Mouse (Mus musculus) stomach, postnatal 0 days (tissue): Measurements from ENCODE around the gene Mgmt.

ENCODE experiments used
- CTCF ChIP-seq: IDR thresholded peaks from 2 replicates; pipeline ENCODE4 v1.5.1; 2016; ENCODE audit warnings: antibody characterized with exemption, low read depth, mild to moderate bottlenecking, moderate library complexity
- EP300 ChIP-seq: optimal IDR thresholded peaks from 2 replicates; pipeline ENCODE3; 2016; ENCODE audit warnings: antibody characterized with exemption

DNA sequence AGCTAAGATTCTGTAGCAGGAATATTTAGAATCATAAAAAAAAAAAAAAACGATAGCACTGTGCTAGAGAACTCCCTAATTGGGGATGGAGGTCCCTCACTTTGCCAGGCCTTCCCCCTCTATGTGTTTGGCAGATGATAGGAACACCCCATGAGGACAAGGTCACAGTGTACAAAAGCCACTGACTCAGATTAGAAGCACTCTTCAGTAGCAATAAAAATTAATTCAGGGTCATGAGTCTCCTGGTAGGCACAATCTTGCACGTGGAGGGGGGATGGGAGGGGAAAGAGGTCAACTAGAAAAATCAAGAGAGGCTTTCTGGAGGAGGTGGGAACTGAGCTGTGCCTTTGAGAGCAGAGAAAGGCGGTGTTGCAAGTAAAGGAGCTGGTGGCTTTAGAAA lies 247.0 kb downstream of the Mgmt start:
- no peak for TF ChIP-seq EP300
- TF ChIP-seq CTCF, result no peak
